Mouse (Mus musculus) retina, postnatal 7 days (tissue): Measurements from ENCODE around the gene Vmn1r46.
"Not testable (repeated sequence)": the region's sequence is repeated elsewhere in the genome, so short reads cannot be mapped to it uniquely, and the experiment has no call there.

Source experiments
- DNase-seq: peaks from one replicate; pipeline ENCODE4 v3.0.0-alpha.2; 2012; ENCODE audit warnings: low read depth, low spot score

Vmn1r46 gene

GRCm38 (mm10) chr6:89969013-89969412, at the start of gene Vmn1r46:
Gene Vmn1r46, plus strand, starts transcription at chr6:89969313.
- DNase-seq: no peak

- not testable (repeated sequence) for DNase-seq
These were observed 28.6 kb upstream of the Vmn1r46 start, which contains the start of gene Vmn1r45 for GRCm38 (mm10) chr6:89940498-89940897. Gene Vmn1r45, minus strand, starts transcription at chr6:89940598.

DNA sequence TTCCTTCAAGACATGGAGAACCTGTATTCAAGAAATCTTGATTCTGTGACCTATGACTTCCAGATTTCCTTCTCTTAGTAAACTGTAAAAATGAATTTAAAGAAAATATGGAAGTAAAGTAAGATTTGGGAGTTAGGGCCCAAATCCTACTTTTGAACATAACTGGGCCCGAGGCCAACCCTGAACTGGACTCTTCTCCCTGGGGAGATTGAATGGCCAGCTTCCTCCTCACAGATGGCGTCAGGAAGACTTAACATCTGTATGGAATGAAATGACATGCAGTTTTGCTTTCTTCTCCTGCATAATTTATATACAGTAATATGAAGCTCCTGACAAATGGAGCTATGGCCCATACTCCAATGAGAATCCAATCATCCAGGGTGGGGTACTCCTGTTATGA, 28.2 kb upstream of the Vmn1r46 start:
- DNase-seq: no peak

DNA sequence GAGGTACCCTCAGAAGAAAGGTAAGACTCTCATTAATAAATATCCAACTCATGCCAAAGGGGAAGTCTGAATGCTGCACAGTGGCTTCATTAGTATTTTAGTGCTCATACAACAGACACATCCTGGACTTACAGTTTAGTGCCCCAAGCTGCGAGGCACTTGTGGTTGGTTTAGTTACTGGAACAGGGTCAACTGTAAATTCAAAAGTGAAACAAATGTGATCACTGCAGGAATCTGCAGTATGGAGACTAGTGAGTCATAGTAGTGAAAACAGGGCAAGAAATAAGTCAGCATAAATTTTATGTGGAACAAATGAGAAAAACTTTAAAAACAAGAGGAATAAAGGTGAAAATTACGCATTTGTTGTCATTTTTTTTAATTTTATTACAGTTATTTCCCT, 15.6 kb upstream of the Vmn1r46 start:
- DNase-seq: no peak

- DNase-seq: no peak
These were observed 2.8 kb upstream of the Vmn1r46 start for GRCm38 (mm10) chr6:89966341-89966740.

DNA sequence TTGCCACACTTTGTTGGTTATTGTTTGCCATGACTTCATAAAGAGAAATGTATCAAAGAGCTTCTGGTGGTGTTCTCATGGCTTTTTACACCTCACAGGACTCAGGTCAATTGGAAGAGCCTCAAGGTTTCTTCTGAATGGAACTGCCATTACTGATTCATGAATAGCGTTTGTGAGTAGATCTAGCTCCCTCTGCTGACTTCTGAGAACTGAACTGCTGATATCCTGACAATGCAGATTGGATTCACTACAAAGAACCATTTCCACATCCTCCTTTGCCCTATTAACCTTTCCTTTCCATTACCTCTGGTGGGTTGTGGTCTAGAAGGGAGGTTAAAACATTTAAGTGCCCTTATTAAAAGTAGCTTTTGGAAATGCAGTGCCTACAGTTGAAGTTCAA, 16.9 kb downstream of the Vmn1r46 start:
- no peak for DNase-seq

GRCm38 (mm10) chr6:90015847-90016246, 46.7 kb downstream of the Vmn1r46 start, which contains the start of gene Vmn1r47:
Gene Vmn1r47, plus strand, starts transcription at chr6:90016147.
- not testable (repeated sequence) for DNase-seq
